Mouse (Mus musculus) gastrocnemius, adult 8-10 months (tissue): ENCODE results near the gene Zfp442. TPM values are rescaled to one million over a fixed set of nuclear protein-coding genes. Genes with fewer than 3 reads are reported as not detected.
"Not testable (repeated sequence)": the region's sequence is repeated elsewhere in the genome, so short reads cannot be mapped to it uniquely, and the experiment has no call there.

Experiments used
- DNase-seq, 2 experiments: peaks; one replicate each; pipeline ENCODE4 v3.0.0; 2022; ENCODE audit warnings: low spot score in 2 of 2
- total RNA-seq, 4 experiments: library from RNA; stranded (reverse); gene quantifications; 2 replicates each; pipeline ENCODE4 v1.2.4; 2022

The Zfp442 gene
- total RNA-seq, result 1 to 10 TPM; 1.8 to 2.2 (median 2.2) TPM

DNA sequence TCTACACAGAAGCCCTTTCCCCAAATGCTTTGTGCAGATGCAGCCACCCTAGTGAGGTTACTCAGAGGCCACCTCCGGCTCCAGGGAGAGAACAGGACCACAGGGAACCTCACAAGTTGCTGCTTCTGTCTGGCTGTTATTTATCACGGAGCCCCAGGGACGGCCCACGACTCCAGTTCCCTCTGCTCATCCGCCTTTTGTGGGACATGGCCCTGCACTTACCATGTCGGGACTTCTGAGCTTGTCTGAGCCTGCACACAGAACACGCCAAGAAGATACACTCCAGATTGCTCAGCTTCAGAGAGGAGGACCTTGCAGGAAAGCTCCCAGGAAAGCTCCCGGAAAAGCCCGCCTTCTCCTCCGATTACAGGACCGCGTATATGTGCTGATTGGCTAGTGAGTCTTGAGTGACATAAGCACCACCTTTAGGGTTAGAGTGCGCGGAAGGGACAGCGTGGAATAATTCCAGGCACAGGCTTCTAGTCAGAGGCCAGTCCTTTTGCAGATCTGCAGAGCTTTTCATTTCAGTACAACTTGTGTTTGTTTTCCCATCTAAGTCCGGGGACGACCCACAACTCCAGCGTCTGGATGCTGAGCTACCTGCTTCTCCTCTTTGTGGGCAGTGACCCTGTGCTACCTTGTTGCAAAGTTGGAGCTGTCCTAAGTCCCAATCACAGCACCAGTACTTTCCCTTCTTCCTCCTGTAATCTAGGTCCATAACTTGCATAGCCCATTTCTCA lies at the start of gene Zfp442:
Gene Zfp442 (minus strand): TSS at position 307 of the 740 bp plus-strand sequence.
- DNase-seq, result peak; percentile 45 to 56

DNA sequence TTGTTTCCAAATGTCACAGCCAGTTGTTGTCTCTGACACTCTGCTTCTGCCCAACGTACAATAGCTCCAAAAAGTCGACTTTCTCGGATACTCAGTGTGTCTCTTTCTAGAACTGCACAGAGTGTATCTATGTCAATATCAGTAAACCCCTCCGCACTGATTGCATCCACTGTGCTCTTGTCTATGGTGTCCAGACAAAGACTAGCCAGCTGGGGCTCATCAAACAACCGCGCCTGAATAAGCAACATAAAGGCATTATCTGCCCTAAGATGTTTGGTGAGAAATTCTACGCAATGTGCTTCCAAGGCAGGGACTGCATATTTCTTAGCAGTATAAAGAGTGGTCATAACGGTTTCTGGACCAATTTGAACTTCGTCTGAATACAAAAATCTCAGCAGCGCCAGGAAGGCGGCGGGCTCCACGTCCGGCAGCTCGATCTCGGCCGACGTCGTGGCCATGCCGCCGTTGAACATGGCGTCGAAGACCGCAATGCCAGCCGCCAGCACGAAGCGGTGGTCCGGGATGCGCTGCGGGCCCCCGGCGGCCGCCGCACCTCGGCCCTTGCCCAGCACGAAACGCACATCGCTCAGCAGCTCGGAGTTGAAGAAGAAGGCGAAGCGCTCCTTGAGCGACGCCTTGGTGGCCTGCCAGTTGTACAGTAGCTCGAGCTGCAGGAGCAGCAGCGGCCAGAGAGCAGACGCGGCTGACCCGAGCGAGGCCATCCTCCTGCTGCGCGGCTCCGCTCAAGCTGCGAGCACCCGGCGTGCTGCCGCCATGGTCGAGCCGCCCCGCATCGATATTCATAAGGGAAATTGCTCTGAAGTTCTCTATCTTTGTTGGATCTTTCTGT lies 49.1 kb upstream of the Zfp442 start:
- DNase-seq, result not testable (repeated sequence)

DNA sequence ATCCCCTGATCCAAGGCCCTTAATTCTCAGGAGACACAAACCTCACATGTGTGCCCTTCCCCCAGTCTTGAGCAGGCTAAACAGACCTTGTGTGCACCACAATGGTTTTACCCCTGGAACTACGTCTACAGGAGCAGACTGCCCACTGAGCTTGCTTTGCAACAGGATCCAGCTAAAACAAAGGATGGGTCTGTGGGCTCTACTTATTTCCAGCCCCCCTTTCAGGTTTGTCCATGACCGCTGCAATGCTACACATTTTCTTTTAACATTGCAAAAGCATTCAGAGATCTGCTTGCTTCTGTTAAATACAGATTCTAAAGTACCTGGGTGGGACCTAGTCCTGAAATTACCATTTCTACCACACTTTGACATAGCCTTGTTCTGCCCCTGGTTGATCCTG lies 41.7 kb upstream of the Zfp442 start:
- DNase-seq, result no peak

DNA sequence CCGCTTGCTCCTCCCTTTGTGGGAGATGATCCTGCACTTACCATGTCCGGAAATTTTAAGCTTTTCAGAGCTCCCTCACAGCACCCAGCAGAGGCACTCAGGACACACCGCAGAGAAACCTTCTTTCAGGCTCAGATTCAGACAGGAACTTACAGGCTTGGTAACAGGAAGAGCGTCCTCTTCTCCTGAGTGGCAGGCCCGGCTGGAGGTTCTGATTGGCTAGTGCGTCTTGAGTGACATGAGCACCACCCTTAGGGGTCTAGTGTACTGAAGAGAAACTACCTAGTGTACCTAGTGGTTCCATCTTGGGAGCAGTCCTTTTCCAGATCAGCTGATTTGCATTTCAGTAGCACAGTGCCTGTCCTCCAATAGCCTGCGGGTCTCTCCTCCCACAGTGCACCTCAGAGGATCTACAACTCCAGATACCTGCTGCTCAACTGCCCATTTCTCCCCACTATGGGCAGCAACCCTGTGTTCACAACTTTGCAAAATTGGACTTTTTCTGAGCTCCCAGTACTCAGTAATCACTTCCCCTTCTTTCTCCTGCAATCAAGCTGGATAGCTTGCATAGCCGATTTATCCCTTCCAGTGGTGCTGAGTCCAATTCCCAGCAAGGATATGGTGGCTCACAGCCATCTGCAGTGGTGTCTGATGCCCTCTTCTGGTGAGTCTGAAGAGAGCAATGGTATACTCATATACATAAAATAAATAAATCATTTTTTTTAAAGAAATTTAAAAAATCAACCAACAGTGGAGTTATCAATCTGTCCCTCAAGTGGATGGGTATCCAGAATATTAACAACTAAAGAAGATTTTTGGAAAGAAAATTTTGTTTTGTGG lies 33.9 kb upstream of the Zfp442 start, which contains the start of gene Zfp345:
Gene Zfp345 (minus strand): TSS at position 153 of the 840 bp plus-strand sequence.
- not testable (repeated sequence) for DNase-seq

DNA sequence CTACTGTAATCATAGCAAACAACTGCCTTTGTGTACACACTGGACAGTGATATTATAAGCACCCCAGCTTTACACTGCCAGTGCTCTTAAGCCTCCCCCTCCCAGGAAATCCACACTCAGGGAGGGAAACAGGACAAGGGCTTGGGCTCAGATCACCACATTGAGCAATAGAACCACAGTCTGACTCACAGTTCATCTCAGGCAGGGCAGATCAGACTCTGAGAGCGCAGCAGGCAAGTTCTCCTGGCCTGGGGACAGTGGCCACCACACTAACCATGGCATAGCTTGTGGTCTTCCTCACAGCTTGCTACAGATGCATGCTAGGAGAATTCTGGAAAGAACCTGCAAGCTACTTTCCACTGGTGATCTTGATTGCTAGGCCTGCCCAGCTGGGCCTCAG lies 12.2 kb downstream of the Zfp442 start:
- DNase-seq, result not testable (repeated sequence)

DNA sequence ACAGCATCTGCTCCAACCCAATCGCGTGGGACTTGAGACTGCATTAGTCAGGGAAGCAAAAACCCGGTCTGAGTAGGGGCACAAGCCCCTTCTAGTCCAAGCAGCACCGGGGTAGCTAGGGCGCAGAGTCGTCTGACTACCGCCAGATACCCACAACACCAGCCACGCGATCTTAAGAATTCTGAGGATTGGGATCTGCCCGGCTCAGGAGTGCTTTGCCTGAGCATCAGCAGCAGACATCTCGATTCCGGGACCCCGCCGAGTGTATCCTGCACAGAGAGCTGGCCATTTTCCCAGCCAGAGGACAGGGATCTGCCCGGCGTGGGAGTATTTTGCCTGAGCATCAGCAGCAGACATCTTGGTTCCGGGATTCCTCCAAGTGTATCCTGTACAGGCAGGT lies 39.1 kb downstream of the Zfp442 start:
- not testable (repeated sequence) for DNase-seq

DNA sequence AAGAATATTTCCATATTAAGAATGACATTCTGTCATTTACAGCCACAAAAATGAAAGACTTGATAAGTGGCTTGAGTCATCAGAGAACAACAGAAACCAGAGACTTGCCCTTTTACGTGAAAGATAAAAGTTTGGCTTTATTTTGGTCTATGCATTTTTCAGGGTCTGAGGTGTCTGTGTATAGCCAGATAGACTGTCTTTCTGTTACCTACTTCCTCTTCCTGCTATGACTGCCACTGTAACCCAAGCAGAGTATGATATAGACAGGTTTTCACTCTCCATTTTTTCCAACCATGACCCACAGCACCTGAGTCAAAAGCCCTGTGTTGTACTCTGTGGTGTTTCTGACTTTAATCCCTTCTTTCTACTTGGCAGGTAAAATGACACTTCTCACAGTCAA lies 61.1 kb downstream of the Zfp442 start:
- no peak for DNase-seq

DNA sequence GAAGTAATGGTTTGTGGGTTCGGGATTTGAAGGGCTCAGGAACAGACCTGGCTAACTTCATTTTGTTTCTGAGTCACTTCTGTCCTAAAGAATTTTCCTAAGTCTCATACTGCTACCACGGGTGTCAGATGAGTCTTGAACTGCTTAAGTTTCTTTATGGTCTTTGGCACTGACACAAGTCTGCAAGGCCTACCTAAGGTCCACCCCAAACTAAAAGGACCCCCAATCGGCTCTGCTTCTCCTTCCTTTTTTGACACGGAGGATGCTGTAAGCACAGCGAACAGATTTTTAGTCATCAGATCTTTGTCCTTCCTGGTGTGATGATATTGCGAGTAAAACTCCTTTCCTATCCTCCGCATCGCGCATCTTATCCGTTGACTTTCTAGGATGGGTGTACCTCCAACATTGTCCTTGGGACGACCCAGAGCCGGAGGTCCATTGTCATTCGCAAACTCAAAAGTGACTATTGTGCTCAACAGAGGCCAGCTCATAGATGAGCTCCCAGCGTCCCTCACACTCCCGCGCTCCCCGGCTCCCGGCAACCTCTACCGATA lies 65.7 kb downstream of the Zfp442 start:
- DNase-seq, result not testable (repeated sequence)

DNA sequence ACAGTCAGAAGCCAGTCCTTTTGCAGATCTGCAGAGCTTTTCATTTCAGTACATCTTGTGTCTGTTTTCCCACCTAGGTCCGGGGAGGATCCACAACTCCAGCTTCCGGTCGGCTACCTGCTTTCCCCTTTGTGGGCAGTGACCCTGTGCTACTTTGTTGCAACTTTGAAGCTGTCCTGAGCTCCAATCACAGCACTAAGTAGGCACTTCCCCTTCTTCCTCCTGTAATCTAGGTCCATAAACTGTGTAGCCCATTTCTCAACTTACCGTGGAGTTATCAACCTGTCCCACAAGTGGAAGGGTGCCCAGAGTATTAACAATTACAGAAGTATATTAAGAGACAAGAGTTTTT lies 88.4 kb downstream of the Zfp442 start:
- no peak for DNase-seq

DNA sequence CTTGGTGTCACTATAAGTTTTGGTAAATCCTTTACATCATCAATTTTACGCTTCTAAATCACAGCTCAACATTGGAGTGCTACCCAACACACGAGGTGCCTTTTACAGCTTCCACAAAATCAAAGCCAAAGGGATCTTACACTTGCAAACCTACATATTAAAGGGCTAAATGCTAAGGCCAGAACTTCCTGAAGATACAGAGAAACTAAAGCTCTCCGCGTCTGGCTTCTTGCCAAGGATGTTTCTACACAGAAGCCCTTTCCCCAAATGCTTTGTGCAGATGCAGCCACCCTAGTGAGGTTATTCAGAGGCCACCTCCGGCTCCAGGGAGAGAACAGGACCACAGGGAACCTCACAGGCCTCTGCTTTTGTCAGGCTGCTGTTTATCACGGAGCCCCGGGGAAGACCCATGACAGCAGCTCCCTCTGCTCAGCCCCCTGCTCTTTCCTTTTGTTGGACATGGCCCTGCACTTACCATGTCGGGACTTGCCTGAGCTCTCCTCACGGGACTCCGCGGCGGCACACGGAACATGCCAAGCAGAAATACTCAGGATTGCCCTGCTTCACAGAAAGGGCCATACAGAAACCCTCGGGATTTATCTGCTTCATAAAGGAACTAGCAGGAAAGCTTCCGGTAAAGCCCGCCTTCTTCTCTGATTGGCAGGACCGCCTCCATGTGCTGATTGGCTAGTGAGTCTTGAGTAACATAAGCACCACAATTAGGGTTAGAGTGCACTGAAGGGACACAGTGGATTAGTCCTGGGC lies 89.0 kb downstream of the Zfp442 start, which contains the start of gene 3300002I08Rik:
Gene 3300002I08Rik (minus strand): TSS at position 653 of the 765 bp plus-strand sequence.
- DNase-seq, result peak; percentile 74 to 76

Other genes with a start within 250 kb of the Zfp442 start
- 1 to 10 TPM; 1.4 to 1.9 (median 1.6) TPM for gene Zfp937, start 233.4 kb downstream of the Zfp442 start, total RNA-seq
- 1 to 10 TPM in 3 of 4 experiments, under 1 TPM in 1; 0.79 to 2.4 (median 2.0) TPM for gene Gm21994, start 195.9 kb downstream of the Zfp442 start, total RNA-seq
- not detected for gene Gm14124, start 194.0 kb downstream of the Zfp442 start, total RNA-seq
- gene Gm10130, start 127.8 kb downstream of the Zfp442 start, total RNA-seq, result 1 to 10 TPM in 3 of 4 experiments, not detected in 1; 1.5 to 3.0 (median 1.9) TPM
- gene 3300002I08Rik, start 88.7 kb downstream of the Zfp442 start, total RNA-seq, result 1 to 10 TPM in 2 of 4 experiments, under 1 TPM in 2; 0.54 to 1.8 (median 1.1) TPM
- not detected for gene Zfp345, start 33.6 kb upstream of the Zfp442 start, total RNA-seq
- gene Cst7, start 118.9 kb upstream of the Zfp442 start, total RNA-seq, result under 1 TPM in 1 of 4 experiments, not detected in 3; 0.40 TPM
- gene Apmap, start 157.1 kb upstream of the Zfp442 start, total RNA-seq, result 10 to 100 TPM; 17.2 to 19.3 (median 18.1) TPM
- 10 to 100 TPM; 16.1 to 25.1 (median 18.9) TPM for gene Acss1, start 217.0 kb upstream of the Zfp442 start, total RNA-seq
- gene Vsx1, start 237.9 kb upstream of the Zfp442 start, total RNA-seq, result not detected